Mouse (Mus musculus): ENCODE data around the gene Hebp2.

DNA sequence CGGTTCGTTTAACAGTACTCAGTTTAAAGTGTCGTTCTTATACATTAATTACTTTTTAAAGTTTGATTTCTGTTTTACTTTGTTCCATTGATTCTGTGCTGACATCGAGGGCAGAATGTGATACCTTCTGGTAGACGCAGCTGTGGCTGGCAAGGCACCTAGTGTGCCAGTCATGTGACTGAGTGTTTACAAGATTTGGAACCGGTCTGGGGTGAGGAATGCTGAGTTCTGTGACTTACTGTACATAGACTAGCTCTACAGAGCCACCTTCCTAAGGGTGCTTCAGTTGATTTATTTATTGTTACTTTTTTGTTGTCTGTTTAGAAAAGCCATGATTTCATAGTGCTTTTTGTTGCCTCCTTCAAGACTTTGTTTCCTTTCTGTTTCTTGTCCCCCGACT is 18.1 kb downstream of the Hebp2 start:
- TF ChIP-seq POLR2A (IDR thresholded peaks at IDR 0.05; ENCODE audit: insufficient read depth, low read depth, low read length): no peak
- TF ChIP-seq CTCF (IDR thresholded peaks at IDR 0.05; ENCODE audit: insufficient read depth, low read depth, low read length): no peak
